Mouse (Mus musculus) thymus, adult 2 months (tissue): ENCODE results near the gene Ncoa7. TPM values are rescaled to one million over a fixed set of nuclear protein-coding genes. Genes with fewer than 3 reads are reported as not detected.
A peak's percentile ranks its signal among the peaks of the same experiment; 100 is the strongest.

Experiments used
- DNase-seq: peaks from one replicate; pipeline ENCODE4 v3.0.0; 2021
- H3K27ac ChIP-seq: fragments of 200-500 bp; 2 replicates; pipeline ENCODE4 v1.5.1; 2012; ENCODE audit warnings: low read length, control low read depth; ENCODE audit not compliant: control insufficient read depth, insufficient read depth
- H3K27me3 ChIP-seq: fragments of 200-500 bp; 2 replicates; pipeline ENCODE4 v1.6.1; 2012; ENCODE audit warnings: mild to moderate bottlenecking, low read length, moderate library complexity, mixed read lengths; ENCODE audit not compliant: control insufficient read depth, insufficient read depth
- H3K36me3 ChIP-seq: fragments of 200-500 bp; 2 replicates; pipeline ENCODE4 v1.6.1; 2012; ENCODE audit warnings: mild to moderate bottlenecking, low read length, moderate library complexity; ENCODE audit not compliant: control insufficient read depth, insufficient read depth
- H3K4me1 ChIP-seq: fragments of 200-500 bp; replicated peaks from 2 replicates; pipeline ENCODE4 v1.6.1; 2012; ENCODE audit warnings: low read length; ENCODE audit not compliant: control insufficient read depth, insufficient read depth
- H3K4me3 ChIP-seq: fragments of 200-500 bp; 2 replicates; pipeline ENCODE4 v1.5.1; 2012; ENCODE audit warnings: mild to moderate bottlenecking, low read length, control low read depth, moderate library complexity; ENCODE audit not compliant: control insufficient read depth, insufficient read depth
- CTCF ChIP-seq: fragments of 200-500 bp; IDR thresholded peaks from 2 replicates; pipeline ENCODE4 v1.5.1; 2012; ENCODE audit warnings: mild to moderate bottlenecking, control low read depth, low read length, moderate library complexity, borderline replicate concordance; ENCODE audit not compliant: control insufficient read depth, poor library complexity, insufficient read depth; ENCODE audit errors: extremely low read depth
- POLR2A ChIP-seq: fragments of 200-500 bp; IDR thresholded peaks from 2 replicates; pipeline ENCODE4 v1.6.1; 2012; ENCODE audit warnings: mild to moderate bottlenecking, low read length, control low read depth, moderate library complexity; ENCODE audit not compliant: control insufficient read depth, poor library complexity, insufficient read depth; ENCODE audit errors: extremely low read depth
- WGBS: fragments of 180-500 bp; shearing (Covaris S2); methylation state at CpG from one replicate; pipeline ENCODE4 v1.1.7; 2018; 5-methylcytosine and 5-hydroxymethylcytosine counted together
- polyA plus RNA-seq: library from polyadenylated mRNA; depleted of rRNA; stranded (reverse); fragments of >200 nt; gene quantifications from 2 replicates; pipeline ENCODE4 v1.2.3, GENCODE M21; 2012; rRNA removed

Ncoa7 gene
- 7.0 and 7.7 TPM in 2 replicates for polyA plus RNA-seq

DNA sequence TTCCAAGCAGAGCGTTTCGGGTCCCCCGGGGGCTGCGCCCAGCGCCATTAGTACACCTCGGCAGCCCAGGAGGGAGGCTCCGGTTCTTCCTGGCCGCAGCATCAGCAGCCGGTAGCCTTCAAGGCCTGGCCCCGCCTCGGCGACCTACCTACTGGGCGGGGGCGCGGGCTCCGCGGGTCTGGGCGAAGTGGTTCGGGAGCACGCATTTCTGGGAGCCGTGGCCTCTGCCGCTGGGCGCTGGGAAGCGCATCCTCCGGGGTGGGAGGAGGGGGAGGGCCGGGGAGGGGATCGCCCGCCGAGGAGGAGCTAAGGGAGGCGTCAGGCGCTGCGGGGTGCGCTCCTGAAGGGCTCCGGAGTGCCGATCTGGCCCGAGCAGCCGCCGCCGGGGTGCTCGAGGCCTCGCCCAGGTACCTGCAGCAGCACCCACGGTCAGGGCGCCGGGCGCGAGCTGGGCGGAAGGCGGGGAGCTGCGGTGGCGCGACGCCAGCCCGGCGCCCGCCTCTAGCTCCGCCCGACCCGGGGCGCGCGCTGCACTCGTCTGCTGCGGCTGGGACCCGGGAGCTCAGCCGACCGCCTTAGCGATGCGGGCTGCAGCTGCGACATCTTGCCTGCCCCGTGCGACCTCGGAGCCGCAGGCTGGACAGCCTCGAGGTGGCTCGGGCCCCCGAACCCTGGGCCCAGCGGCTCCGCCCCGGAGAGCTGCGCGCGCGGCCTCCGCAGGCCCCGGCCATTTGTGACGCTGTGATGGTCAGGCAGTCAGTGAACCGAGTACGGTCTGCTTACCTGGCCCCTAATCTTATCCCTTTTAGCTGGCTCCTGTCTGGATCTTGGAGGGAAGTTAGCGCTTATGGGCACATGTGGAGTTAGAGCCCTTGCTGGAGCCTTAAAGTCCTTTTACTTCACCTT is at the start of gene Ncoa7:
Ncoa7 (minus strand) TSS at position 646 of the 906 bp plus-strand sequence.
- Histone ChIP-seq H3K4me1 (peaks cover 10% of the 10 kb centered on the region), H3K4me3 (peak within 1 kb of the TSS; percentile 96), H3K27me3 (no peaks in the 10 kb centered on the region), H3K27ac (peak within 1 kb of the TSS; percentile 15; the same call in 1 of the 2 replicates), H3K36me3 (no peaks in the 10 kb centered on the region)
- peak; percentile 75 for DNase-seq
- no peak for TF ChIP-seq POLR2A
- no peak for TF ChIP-seq CTCF
- under 1% methylated on average over 89 of the region's 89 CpGs for WGBS

GRCm38 (mm10) chr10:30845101-30845825 is 42.1 kb upstream of the Ncoa7 start:
- peaks cover 5% of the 10 kb centered on the region; the same call in 1 of the 2 replicates for H3K27me3 ChIP-seq
- H3K36me3 ChIP-seq = no peaks in the 10 kb centered on the region
- no peak for DNase-seq
- no peak overlapping the region for H3K4me3 ChIP-seq
- H3K4me1 ChIP-seq = peaks cover 10% of the 10 kb centered on the region
- H3K27ac ChIP-seq = no peak overlapping the region
- no peak for TF ChIP-seq POLR2A
- no peak for TF ChIP-seq CTCF
- 31% methylated on average over 13 of the region's 13 CpGs for WGBS

GRCm38 (mm10) chr10:30844191-30845010 is 41.3 kb upstream of the Ncoa7 start:
- peaks cover 10% of the 10 kb centered on the region for H3K4me1 ChIP-seq
- no peak overlapping the region for H3K4me3 ChIP-seq
- TF ChIP-seq CTCF (no peak), POLR2A (no peak)
- DNase-seq = no peak
- H3K36me3 ChIP-seq = no peaks in the 10 kb centered on the region
- 16% methylated on average over 30 of the region's 30 CpGs for WGBS
- peaks cover 5% of the 10 kb centered on the region; the same call in 1 of the 2 replicates for H3K27me3 ChIP-seq
- H3K27ac ChIP-seq = no peak overlapping the region

GRCm38 (mm10) chr10:30843438-30844190 is 40.5 kb upstream of the Ncoa7 start:
- Histone ChIP-seq H3K4me3 (no peak overlapping the region), H3K36me3 (no peaks in the 10 kb centered on the region), H3K27me3 (peaks cover 5% of the 10 kb centered on the region; the same call in 1 of the 2 replicates), H3K27ac (no peak overlapping the region), H3K4me1 (peaks cover 10% of the 10 kb centered on the region)
- TF ChIP-seq POLR2A (no peak), CTCF (no peak)
- 3% methylated on average over 21 of the region's 21 CpGs for WGBS
- no peak for DNase-seq

DNA sequence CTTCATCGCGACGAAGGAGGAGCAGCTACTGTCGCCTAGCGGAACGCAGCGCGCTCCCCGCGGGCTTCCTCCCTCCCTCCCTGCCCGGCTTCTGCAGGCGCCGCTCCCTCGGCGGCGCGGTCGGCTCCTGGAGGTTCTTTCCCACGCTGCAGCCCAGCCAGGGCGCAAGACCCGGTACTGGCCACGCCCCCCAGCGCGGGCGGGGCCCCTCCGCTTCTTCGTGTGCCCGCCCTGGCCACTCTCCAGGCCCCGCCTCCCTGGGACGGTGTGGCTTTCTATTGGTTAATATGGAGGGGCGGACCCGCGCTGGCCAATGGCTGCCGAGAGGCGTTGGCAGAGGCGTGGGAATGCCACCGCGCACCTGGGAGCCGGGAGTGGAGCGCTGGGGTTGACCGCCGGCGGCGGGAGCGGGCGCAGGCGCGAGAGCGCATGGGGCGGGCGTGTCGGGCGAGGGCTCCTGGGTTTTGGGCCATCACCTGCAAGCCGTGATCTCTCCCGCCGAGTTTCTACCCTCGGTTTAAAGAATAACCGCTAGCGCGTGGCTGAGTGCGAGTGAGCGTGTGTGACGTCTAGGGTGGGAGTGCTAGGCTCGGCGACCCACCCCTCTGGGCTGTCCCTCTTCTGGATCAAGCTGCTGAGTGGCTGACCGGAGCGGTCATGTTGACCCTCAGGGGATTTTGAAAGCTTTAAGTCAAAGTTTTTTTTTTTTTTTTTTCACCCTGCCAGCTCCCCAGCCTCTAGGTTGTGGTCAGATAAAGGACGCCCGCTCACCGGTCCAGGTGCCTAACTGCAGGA is 39.7 kb upstream of the Ncoa7 start, which contains the start of gene Hey2:
Hey2 (minus strand) TSS at position 159 of the 795 bp plus-strand sequence.
- DNase-seq = peak; percentile 94
- H3K27ac ChIP-seq = no peak within 1 kb of the TSS
- TF ChIP-seq CTCF (0 out of 2 replicates have a peak, but pooled peaks have one; percentile 28), POLR2A (no peak)
- H3K4me3 ChIP-seq = peak within 1 kb of the TSS; percentile 40
- WGBS = 1% methylated on average over 68 of the region's 70 CpGs
- H3K4me1 ChIP-seq = peaks cover 10% of the 10 kb centered on the region
- H3K27me3 ChIP-seq = peaks cover 5% of the 10 kb centered on the region; the same call in 1 of the 2 replicates
- no peaks in the 10 kb centered on the region for H3K36me3 ChIP-seq

GRCm38 (mm10) chr10:30842228-30842627 is 39.1 kb upstream of the Ncoa7 start:
- under 1% methylated on average over 29 of the region's 29 CpGs for WGBS
- TF ChIP-seq POLR2A = no peak
- no peak for TF ChIP-seq CTCF

More at GRCm38 (mm10) chr10:30842228-30842627, 39.1 kb upstream of the Ncoa7 start:
- Histone ChIP-seq H3K4me3 (peak overlapping the region; percentile 40), H3K27ac (no peak overlapping the region), H3K27me3 (peaks cover 5% of the 10 kb centered on the region; the same call in 1 of the 2 replicates), H3K36me3 (no peaks in the 10 kb centered on the region), H3K4me1 (peaks cover 10% of the 10 kb centered on the region)
- no peak for DNase-seq
